Mouse (Mus musculus): ENCODE results near the gene Nudt7.

- TF ChIP-seq EP300 (IDR thresholded peaks at IDR 0.05; ENCODE audit: insufficient read depth, low read depth, low read length), result no peak
- no peak for TF ChIP-seq CTCF (IDR thresholded peaks at IDR 0.05; ENCODE audit: low read depth, low read length)
- TF ChIP-seq POLR2A (IDR thresholded peaks at IDR 0.05; ENCODE audit: insufficient read depth, low read length), result no peak
These were observed 9.1 kb upstream of the Nudt7 start for GRCm38 (mm10) chr8:114124084-114124750.

All from ES-Bruce4 (cell line).